Comparison of ENCODE assay signal across 13 mouse cellular contexts in the genomic region with DNA sequence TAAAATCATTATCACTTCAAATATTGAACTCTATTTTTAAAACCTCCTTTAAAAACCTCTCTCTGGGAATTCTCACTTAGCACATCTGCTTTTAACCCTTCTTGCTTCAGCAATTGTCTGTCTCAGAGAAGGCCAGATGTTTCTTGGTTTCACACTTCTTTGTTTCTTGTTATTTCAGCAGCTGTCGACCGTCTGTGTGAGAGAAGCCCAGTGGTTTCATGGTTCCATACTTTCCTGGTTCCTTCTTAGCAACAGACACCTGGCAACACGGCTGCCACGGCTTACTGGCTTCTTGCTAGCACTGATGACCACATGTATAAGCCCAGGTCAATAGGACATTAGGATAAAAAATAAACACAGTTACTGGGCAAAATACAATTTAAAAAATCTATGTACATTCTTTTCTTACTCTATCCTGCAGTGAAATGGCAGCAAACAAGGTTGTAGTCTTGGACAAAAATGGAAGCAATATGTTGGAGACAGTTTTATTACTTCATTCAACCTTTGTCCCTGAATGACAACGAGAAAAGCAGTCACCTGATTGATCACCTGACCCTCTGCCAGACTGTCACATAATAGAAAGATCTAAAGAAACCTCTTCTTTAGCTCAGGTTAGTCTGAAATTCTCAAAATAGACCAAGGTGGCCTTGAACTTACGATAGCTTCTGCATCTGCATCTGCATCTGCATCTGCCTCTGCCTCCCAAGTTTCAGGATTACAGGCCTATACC.
"Had no signal": no experiment of that assay in that cellular context is flagged by ENCODE, and none has a peak within 500 bp of the region (broad histone marks: within the 10 kb centered on the region; RNA-seq: fewer than 3 reads in every experiment).

No protein-coding gene starts in this region.

- H3K36me3 ChIP-seq: midbrain, embryonic 13.5 days had no signal

- H3K27ac ChIP-seq: kidney, postnatal 0 days; limb, embryonic 15.5 days; liver, embryonic 15.5 days; midbrain, embryonic 13.5 days had no signal

- H3K27me3 ChIP-seq: limb, embryonic 15.5 days; liver, embryonic 15.5 days; midbrain, embryonic 13.5 days had no signal

- DNase-seq: kidney, adult 9 months; kidney, postnatal 36 days; layer of hippocampus, adult 9-11 months; layer of hippocampus, postnatal 36 days; lung, embryonic 14.5 days; lung, postnatal 14 days; right cerebral cortex, postnatal 14 days; thymus, adult 18-20 months; thymus, postnatal 14 days had no signal

- ATAC-seq: midbrain, embryonic 13.5 days had no signal

- H3K4me1 ChIP-seq: limb, embryonic 15.5 days had no signal

- H3K4me2 ChIP-seq: limb, embryonic 15.5 days; liver, embryonic 15.5 days; lung, embryonic 14.5 days; midbrain, embryonic 13.5 days had no signal

- H3K9ac ChIP-seq: limb, embryonic 15.5 days; liver, embryonic 15.5 days; lung, embryonic 14.5 days; midbrain, embryonic 13.5 days had no signal

- H3K9me3 ChIP-seq: limb, embryonic 15.5 days; liver, embryonic 15.5 days; midbrain, embryonic 13.5 days had no signal

- H3K4me3 ChIP-seq: limb, embryonic 15.5 days; liver, embryonic 15.5 days; midbrain, embryonic 13.5 days had no signal
